Mouse (Mus musculus) spleen, adult 12 weeks (tissue): ENCODE data around the gene Espn.

Source experiments
- DNase-seq: peaks from one replicate; pipeline ENCODE4 v3.0.0; 2022; ENCODE audit warnings: low spot score

The Espn gene

DNA sequence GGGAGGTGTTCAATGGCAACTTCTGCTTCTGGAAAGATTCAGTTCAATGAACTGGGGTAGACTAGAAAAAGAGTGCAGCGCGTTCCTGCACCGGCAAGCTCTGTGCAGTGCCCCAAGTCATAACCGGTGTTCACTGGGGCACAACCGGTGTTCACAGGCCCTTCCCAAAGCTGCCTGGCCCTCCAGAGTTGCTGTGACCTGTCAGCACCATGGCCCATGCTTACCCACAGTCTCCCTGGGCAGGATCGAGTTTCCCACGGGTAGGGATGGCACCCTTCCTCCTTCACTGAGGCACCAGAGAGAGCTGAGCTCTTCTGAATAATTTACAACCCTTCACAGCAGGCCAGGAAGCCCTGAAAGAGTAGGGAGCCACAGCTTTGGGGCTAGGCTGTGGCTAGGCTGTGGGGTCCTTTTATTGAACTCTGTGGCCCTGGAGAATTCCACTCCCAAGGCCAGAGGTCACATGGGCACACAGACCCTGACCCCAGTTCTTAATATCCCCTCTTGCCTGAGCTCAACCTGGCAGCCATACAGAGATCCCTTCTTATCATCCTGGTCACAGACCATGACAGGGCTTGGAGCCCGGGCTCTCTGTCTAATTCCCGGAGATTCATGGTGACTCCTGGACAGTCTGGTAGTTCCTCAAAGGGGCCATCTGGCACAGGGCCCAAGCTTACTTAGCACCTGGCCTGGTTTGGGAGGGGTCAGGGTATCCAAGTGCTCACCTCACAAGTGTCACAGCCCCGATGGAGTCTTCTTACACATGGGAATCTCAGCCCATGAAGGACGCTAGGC is 5.9 kb downstream of the Espn start:
- no peak for DNase-seq

DNA sequence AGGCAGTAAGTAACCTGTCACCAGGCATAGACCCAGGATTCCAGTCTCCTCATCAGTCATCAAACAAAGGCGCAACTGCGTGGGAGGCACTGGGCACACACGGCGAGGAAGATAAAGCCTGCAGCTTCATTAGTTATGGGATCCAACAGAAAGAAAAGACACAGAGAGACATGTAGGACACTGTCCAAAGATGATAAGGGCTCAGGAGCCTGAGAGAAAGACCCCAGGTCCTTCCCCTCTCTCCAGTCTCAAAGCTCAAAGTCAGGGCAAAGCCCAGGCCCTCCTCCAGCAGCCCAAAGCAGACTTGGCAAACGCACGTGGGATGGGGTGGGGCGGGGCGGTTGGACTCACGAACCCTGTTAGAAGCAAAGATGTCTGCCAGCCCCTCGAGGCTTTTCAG is 6.7 kb downstream of the Espn start:
- DNase-seq = no peak

DNA sequence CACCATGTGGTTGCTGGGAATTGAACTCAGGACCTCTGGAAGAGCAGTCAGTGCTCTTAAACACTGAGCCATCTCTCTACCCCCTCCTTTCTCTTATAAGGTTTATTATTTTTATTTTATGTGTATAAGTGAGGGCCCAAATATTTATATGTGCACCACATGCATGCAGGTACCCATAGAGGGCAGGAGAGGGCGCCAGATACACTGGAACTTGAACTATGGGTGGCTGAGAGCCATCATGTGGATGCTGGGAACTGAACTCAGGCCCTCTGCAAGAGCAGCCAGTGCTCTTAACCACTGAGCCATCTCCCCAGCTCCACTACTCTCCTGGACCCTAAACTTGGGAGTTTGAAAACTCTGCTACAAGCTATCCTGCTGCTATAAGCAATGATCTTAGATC is 8.5 kb downstream of the Espn start:
- DNase-seq = no peak

DNA sequence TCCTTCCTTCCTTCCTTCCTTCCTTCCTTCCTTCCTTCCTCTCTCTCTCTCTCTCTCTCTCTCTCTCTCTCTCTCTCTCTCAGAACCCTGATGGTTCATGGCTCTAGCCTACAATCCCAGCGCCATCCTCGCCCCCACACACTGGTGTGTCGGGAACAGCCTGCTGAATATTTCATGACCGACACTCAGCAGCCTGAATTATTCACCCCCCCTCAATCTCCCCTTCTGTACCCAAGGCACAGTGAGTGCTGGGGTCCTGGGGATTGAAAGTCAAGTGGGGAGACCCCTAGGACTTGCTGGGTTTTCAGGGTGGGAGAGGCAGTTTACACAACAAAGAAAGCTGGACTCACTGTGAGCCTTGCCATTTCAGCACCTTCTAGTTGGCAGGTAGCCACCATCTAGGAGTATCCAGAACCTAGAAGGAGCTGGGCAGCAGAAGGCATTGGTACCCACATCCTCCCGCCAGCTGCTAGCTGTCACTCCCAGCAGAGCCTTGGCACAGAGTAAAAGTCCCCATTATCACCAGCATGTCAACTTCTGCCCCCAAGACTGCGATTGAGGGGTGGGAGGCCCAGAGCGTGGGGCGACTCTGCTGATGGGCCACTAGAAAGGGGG is 10.5 kb downstream of the Espn start:
- no peak for DNase-seq

DNA sequence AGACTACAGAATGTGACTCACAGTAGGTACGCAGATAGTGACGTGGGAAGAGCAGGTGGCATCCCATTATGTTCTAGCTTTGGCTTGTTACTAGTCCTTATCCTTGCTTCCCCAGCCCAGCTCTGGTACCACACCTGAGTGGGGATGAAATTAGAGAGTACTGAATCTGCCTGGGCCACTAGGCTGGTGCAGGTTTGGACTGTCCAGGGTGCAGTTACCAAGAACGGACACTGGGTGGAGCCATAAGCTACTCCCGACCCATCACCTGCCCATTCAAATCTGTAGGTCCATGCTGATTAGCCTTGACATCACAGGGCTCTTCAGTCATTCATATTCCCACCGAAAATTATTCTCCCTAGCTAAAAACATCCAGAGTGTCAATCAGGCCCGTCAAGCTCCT is 11.7 kb downstream of the Espn start:
- no peak for DNase-seq

DNA sequence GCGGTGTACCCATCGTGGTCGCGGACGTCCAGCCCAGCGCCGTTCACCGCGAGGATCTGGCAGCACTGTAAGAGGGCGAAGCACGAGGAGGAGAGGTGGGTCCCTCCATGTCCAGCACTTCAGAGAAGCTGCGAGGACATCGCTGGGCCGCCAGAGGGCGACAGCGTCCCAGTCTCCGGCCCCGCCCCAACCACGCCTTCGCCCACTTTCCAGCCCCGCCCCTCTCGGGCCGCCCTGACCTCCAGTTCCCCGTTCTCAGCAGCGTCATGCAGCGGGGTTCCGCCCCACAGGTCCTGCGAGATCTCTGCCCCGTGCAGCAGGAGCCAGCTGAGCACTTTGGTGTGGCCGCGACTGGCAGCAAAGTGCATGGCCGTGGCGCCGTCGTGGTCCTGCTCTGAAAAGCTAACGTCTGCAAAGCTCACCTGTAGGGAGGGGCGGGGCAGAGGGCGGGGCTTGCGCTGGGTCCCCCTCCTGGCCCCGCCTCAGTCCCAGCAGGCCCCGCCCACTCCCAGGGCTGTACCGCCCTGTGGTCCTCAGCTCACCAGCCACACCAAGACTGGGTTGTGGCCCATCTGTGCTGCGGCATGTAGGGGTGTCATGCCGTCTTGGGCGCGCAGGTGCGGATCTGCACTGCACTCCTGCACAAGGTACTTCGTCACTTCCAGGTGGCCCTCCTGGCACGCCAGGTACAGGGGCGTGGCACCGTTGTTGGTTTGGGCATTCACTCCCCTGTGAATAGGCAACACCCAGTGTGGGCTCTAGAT is 13.5 kb downstream of the Espn start:
- peak; percentile 79 for DNase-seq

DNA sequence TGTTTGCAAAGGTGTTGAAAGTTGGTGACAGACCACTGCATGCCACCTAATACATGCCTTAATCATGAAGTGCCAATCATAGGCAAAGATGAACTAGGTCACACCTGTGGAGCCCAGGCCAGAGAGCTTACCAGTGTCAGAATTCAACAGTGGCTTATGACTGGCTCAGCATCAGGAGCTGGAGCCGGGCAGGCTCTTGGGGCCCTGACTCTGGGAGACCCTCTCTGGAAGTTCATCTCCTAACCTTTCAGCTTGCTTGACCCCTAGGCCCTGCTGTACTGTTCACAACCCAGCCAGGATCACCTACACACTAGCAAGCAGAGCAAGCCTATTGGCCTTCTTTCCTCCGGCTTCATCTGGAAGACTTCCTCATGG is 15.3 kb downstream of the Espn start:
- no peak for DNase-seq

DNA sequence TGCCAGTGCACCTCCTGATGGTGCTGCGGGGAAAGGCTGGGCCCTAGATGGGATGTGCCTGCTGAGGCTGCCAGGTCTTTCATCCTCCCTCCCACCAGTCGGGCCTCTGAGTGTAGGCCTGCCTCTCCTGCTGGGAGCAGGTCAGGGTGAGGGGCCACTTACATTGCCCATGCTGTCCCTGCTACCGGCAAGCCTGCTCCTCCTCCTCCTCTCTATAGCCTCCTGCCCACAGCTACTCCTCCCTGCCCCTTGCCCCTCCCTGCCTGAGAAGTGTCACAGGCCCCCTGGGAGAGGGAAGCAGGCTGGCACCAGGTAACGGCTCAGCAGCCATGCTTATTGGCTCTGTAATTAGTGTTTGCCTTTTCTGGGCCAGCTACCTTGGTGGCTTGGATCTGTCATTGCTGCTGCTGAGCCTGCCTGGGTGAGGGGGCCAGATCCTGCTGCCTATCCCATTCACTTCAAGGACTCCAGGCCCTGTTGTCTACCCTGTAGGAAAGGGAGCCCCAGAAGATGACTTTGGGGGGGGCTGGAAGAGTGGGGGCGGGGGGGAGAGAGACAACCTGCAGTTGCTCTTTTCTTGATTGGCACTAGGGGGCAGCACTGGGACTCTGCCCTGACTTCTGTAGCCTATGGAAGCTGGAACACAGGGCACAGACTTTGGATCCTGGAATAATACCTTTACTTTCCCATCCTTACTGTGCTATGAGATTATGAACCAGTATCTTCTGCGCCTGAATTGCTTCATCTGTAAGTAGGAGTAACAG is 15.9 kb downstream of the Espn start:
- no peak for DNase-seq

DNA sequence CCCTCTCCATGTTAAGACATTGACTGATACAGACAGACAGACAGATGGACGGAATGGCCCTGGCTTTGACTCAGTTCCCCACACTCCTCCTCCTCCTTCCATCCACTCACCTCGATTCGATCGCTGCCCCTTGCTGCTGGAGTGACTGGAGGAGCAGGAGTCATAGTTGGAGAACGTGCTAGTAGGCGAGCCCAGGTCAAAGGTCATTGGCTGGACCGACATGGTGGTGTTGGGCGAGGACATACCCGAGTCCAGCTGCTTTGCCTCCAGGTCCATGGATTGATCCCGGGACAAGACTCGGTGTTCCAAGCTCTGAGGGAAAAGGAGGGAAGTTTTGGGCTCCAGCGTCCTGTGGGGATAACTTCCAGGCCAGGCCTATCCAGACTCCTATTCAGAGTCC is 16.8 kb downstream of the Espn start:
- DNase-seq = no peak

DNA sequence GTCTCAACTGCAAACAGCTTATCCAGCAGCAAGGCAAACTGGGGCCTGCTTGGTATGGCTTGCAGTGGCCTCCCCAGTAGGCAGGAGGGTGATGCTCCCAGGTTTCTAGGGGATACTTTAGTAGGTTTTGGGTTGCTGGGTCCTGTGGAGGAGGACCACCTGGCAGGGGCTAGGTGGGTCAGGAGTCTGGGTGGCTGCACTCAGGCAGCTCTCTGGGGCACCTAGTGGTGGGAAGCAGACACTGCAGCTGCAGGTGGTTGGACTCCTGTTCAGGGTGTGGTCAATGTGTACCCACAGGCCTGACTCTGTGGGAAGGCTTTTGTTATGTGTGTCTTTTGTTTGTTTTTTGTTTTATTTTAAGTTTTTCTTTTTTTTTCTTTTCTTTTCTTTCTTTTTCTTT is 17.7 kb downstream of the Espn start:
- DNase-seq = no peak

DNA sequence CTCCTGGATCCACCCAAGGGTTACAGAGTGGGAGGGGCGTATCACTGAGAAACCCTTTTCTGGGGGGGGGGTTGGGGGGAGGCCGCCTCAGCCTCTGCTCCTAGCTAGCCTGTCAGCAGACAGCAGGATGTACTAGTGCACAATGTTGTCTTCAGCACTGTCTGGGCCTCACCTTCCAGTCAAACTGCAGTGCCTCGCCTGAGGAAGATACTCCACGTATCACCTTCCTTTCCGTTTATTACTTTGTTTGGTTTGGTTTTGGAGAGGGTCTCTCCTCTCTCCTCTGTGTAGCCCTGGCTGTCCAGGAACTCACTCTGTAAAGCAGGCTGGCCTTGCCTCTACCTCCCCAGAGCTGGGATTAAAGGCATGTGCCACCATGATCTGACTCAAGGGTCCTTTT is 19.0 kb downstream of the Espn start:
- no peak for DNase-seq

DNA sequence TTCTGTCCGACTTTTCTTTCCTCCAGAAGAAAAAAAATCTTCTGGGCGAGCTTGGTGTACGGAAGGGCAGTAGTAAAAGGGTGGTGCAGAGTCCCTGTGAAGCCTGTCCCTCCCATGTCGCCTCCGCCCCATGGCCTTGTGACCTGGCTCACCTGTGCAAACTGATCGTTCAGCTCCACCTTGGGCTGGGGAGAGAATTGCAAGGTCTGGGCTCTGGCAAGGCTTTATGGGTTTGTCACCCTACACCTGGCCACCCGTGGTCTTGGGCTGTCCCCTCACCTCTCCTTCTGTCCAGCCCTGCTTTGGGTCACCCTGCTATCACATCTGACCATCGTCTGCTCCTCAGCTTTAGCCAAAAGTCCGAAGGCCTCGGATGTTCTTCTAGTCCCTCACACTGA is 19.4 kb downstream of the Espn start:
- no peak for DNase-seq

DNA sequence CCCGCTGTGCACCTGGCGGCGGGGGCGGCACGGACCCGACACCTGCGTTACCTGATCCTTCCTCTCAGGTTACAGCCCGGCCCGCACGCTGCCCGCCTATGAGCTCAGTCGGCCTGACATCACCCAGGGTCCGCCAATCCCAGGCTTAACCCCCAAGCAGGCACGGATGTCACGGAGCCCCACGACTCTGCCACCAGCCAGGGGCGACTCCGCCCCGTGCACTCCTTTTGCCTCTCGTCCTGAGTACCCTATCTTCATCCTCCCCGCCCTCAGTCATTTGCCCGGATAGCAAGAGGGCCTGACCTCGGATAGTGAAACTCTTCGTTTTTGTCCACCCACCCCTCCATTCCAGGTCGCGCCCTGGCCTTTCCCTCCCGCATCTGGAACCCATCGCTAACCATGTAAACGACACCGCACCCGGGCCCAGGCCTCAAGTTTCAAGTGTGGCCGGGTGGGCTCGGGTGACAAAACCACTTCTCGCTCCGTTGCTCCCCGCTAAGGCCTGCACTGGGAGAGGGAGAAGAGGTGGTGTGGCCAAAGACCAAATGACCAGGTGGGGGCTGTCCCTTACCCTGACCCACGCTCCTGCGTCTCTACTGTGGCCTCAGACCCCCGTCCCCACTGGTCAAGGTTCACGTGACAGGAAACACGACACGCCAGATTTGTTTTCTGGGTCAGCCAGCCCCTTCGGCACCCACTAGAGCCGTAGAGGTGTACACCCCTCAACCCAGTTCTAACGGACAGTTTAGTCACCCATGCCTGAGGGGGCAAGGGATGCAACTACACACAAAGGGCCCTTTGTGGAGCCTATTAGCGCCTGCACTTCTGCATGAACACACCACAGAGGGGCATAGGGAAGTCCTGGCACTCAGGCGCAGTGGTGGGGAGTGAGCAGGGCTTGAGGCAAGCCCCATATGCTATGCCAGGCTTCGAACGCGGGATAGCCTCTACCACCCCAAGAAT is 20.1 kb downstream of the Espn start:
- no peak for DNase-seq

DNA sequence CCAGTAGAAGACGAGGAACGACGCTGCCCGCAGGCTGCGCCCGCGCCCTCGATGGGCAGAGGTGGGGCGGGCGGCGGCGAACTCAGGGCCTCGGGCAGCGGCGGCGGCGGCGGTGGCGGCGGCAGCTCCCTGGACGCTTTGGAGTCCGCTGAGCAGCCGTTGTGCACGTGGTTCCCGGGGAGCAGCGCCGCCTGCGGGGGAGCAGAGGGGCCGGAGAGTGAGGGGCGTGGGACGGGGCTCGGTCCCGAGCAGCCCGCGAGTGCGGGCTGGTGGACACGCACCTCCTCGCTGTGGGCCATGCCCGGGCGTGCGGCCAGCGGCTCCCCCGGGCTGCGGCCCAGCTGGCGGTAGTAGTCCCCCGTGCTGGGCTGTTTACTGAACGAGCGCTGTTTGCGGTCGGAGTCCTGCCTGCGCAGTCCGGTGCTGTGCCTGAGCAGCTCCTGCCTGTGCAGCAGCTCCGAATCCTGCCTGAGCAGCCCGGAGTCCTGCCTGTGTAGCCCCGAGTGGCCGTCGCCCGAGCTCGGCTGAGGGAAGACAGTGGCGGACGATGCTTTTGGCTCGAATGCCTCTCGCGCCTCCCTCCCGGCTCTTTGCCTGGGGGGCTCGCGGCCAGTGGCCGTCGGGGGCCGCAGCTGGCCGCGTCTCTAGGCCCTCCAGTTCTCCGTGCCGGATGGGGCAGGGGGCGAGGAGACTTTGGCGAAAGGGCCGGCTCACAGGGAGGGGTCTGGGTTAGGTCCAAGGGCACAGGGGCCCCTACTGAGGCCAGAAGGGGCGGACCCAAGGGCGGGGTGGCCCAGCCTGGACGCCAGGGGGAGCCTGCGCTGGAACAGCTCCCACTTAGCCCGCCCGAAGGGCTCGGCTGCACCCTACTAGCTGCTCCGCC is 21.2 kb downstream of the Espn start:
- DNase-seq = no peak

DNA sequence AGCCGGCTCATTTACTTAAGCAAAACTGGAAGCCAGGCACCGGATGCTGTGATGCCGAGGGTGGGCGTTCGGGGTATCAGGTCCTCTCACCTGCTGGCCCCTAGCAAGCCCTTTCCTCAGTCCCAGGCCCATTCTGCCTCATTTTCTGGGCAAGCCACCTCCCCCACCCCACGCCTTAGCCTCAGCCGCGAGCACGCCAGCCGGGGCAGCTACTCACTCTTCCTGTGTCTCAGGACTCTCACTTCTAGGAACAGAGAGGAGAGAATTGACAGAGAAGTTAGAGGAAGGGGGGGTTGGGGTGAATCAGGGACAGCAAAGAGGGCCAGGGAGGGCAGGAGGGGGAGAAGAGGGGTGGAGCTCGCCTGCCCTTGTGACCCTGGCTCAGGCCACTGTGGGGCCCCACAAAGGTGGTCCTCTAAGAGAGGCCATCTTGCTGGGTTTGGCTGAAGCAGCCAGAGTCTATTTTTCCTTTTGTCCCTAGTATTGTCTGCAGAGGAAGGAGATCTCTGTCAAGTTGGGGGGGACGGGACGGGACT is 22.7 kb downstream of the Espn start:
- no peak for DNase-seq

DNA sequence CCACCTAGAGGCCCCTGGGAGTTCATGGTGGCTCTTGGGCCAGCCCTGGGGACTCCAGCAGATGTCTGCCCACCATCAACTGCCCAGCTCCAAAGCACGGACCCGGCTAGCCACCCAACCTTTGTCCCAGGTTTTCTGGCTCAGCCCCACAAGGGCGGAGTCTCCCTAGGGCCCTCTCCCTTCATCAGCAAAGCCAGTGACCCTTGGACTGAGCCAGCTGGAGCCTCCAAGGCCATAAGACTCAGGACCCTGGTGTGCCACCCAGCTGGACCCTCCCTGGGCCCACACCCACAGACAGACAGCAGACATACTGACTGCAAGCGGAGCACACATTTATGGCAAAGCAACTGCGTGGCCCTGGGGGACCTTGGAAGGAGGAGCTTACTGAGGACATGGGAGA is 23.4 kb downstream of the Espn start:
- DNase-seq = no peak

DNA sequence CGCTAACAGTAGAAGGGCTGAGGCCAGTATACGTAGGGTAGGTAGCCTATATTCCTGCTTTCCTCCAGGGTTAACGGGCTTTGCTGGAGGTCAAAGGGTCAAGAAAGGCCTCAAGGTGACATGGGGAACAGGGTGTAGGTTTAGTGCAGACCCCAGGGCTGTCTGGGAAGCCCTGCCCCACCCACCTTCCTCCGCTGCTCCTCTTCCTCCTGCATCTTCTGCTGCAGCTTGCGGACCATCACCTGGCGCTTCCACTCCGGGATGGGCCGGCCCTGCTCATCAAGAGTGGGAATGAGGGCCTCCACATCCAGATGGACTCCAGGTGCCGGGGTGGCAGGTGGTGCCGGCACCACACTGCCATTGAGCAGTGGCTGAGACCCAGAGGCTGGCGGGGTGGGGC is 24.3 kb downstream of the Espn start:
- no peak for DNase-seq

DNA sequence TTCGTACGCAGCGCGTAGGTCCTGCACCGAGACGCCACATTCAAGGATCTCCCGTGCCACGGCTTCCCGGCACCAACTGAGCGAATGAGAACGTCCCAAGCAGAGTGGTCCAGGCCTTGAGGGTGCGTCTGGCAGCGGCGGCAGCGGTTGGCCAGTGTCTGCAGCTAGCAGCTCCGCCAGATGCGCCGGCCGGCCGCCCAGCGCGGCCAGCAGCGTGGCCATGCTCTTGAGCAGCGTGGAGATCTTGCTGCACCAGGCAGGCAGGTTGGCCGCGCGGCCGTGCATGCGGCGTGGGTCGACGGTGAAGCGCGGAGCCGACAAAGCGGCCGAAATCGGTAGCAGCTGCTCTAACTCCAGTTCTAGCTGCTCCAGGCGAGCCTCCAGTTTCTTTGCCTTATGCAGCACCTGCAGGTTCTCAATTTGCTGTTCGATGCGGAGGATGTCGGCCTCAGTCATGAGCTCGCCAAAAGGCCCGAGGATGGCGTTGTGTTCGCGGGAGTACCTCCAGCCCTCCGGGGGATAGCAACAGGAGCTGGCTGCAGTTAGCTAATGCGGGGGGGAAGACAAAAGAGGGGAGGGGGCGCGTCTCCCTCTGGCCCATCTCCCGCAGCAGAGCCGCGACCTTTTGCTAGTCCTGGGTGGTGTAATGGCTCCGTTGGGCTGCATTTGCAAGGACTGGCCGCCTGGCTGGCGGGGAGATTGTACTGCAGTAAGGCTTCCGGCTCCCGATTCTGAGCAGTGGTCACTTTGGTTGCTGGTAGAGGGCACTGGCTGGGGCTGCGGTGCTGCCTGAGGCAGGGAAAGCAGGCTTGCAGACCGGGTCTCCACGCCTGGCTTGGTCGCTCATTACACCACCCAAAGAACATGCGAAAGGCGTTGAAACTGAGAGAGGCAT is 25.9 kb downstream of the Espn start:
- no peak for DNase-seq
